Mouse (Mus musculus): ENCODE measurements at regions not wholly inside any gene's neighbourhood (a gene's known extent, or its start where the extent isn't known, plus 50 kb on each side); places are given as distances from the start of the nearest gene placed in this dataset.

- Histone ChIP-seq H3K4me3 (ENCODE audit: control insufficient read depth, insufficient read depth, low read length) (no peak overlapping the region), H3K36me3 (ENCODE audit: control insufficient read depth, insufficient read depth, low read length) (no peaks in the 10 kb centered on the region), H3K27ac (ENCODE audit: control insufficient read depth, insufficient read depth, low read length) (no peak overlapping the region), H3K4me1 (replicated peaks; ENCODE audit: control insufficient read depth, insufficient read depth, low read length) (peaks cover 9% of the 10 kb centered on the region), H3K27me3 (ENCODE audit: control insufficient read depth, insufficient read depth, low read length) (no peaks in the 10 kb centered on the region)
- 91% methylated on average over 9 of the region's 9 CpGs for WGBS
- no peak for TF ChIP-seq POLR2A (IDR thresholded peaks at IDR 0.05; ENCODE audit: control insufficient read depth, extremely low read depth, insufficient read depth, low read length, poor library complexity)
- no peak for TF ChIP-seq CTCF (IDR thresholded peaks at IDR 0.05; ENCODE audit: borderline replicate concordance, control insufficient read depth, extremely low read depth, insufficient read depth, low read length, poor library complexity)
- no peak for DNase-seq
These were observed 84.4 kb downstream of the Gm11733 start for GRCm38 (mm10) chr11:117568606-117568991.

DNA sequence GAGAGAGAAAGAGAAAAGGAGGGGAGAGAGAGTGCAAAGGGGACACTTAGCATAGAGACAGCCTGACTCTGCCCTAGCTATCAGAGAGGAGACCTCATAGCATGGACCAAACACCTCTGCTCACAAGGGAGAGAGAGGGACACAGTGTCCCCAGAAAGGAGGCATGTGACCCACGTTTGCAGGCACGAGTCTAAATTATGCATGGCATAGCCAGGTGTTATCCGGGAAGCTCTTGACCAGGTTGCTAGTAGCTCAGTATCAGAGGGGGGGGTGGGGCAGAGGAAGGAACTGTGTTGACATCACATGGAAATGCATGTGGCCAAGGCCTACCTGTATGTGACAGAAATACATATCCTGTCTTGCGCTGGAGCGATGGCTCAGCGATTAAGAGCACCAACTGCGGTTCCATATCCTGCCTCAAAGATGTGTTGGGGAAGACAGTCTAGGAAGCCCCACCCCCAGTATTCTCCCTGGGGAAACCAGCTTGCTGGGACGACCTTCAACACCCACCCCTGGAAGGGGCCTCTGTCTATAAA lies 84.5 kb upstream of the Tnrc6c start:
- no peak for TF ChIP-seq CTCF (IDR thresholded peaks at IDR 0.05; ENCODE audit: borderline replicate concordance, control insufficient read depth, extremely low read depth, insufficient read depth, low read length, poor library complexity)
- no peak for TF ChIP-seq POLR2A (IDR thresholded peaks at IDR 0.05; ENCODE audit: control insufficient read depth, extremely low read depth, insufficient read depth, low read length, poor library complexity)
- Histone ChIP-seq H3K4me1 (replicated peaks; ENCODE audit: control insufficient read depth, insufficient read depth, low read length) (peaks cover 9% of the 10 kb centered on the region), H3K27ac (ENCODE audit: control insufficient read depth, insufficient read depth, low read length) (no peak overlapping the region), H3K36me3 (ENCODE audit: control insufficient read depth, insufficient read depth, low read length) (no peaks in the 10 kb centered on the region), H3K27me3 (ENCODE audit: control insufficient read depth, insufficient read depth, low read length) (no peaks in the 10 kb centered on the region), H3K4me3 (ENCODE audit: control insufficient read depth, insufficient read depth, low read length) (no peak overlapping the region)
- 23% methylated on average over 8 of the region's 8 CpGs for WGBS
- DNase-seq: no peak

DNA sequence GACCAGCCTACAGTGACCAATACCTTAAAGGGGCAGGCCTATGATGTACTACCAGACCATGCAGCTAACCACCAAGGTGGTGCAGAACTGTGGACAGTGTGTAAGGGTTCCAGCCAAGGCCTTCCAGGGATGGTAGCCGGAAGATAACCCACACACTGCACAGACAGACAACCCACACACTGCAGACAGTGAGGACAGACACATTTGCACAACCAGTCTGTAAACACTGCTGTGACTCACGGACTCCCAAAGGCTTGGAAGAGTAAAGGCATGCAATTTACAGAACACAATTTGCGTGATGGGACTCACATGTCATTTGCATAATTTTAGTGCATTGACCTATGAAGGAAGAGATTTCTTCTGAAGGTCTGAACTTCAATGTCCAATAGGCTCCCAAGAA lies 82.2 kb upstream of the Tnrc6c start:
- WGBS: 94% methylated on average over 3 of the region's 3 CpGs
- H3K4me1 ChIP-seq (replicated peaks; ENCODE audit: control insufficient read depth, insufficient read depth, low read length): peaks cover 9% of the 10 kb centered on the region
- no peak overlapping the region for H3K27ac ChIP-seq (ENCODE audit: control insufficient read depth, insufficient read depth, low read length)
- H3K36me3 ChIP-seq (ENCODE audit: control insufficient read depth, insufficient read depth, low read length): no peaks in the 10 kb centered on the region
- DNase-seq: no peak
- TF ChIP-seq CTCF (IDR thresholded peaks at IDR 0.05; ENCODE audit: borderline replicate concordance, control insufficient read depth, extremely low read depth, insufficient read depth, low read length, poor library complexity) (no peak), POLR2A (IDR thresholded peaks at IDR 0.05; ENCODE audit: control insufficient read depth, extremely low read depth, insufficient read depth, low read length, poor library complexity) (no peak)
- no peaks in the 10 kb centered on the region for H3K27me3 ChIP-seq (ENCODE audit: control insufficient read depth, insufficient read depth, low read length)
- no peak overlapping the region for H3K4me3 ChIP-seq (ENCODE audit: control insufficient read depth, insufficient read depth, low read length)

- H3K27ac ChIP-seq (ENCODE audit: control insufficient read depth, insufficient read depth, low read length): no peak overlapping the region
- DNase-seq: no peak
- WGBS: 78% methylated on average over 3 of the region's 3 CpGs
These were observed 79.4 kb upstream of the Tnrc6c start for GRCm38 (mm10) chr11:117574721-117575120.

GRCm38 (mm10) chr11:117579121-117579520 lies 75.0 kb upstream of the Tnrc6c start:
- WGBS: 98% methylated on average over 2 of the region's 2 CpGs
- Histone ChIP-seq H3K27me3 (ENCODE audit: control insufficient read depth, insufficient read depth, low read length) (no peaks in the 10 kb centered on the region), H3K4me3 (ENCODE audit: control insufficient read depth, insufficient read depth, low read length) (no peak overlapping the region), H3K27ac (ENCODE audit: control insufficient read depth, insufficient read depth, low read length) (no peak overlapping the region), H3K4me1 (replicated peaks; ENCODE audit: control insufficient read depth, insufficient read depth, low read length) (no peaks in the 10 kb centered on the region), H3K36me3 (ENCODE audit: control insufficient read depth, insufficient read depth, low read length) (no peaks in the 10 kb centered on the region)
- TF ChIP-seq POLR2A (IDR thresholded peaks at IDR 0.05; ENCODE audit: control insufficient read depth, extremely low read depth, insufficient read depth, low read length, poor library complexity) (no peak), CTCF (IDR thresholded peaks at IDR 0.05; ENCODE audit: borderline replicate concordance, control insufficient read depth, extremely low read depth, insufficient read depth, low read length, poor library complexity) (no peak)
- no peak for DNase-seq

More at GRCm38 (mm10) chr11:117574721-117575120, 79.4 kb upstream of the Tnrc6c start:
- Histone ChIP-seq H3K4me3 (ENCODE audit: control insufficient read depth, insufficient read depth, low read length) (no peak overlapping the region), H3K36me3 (ENCODE audit: control insufficient read depth, insufficient read depth, low read length) (no peaks in the 10 kb centered on the region), H3K4me1 (replicated peaks; ENCODE audit: control insufficient read depth, insufficient read depth, low read length) (peaks cover 5% of the 10 kb centered on the region), H3K27me3 (ENCODE audit: control insufficient read depth, insufficient read depth, low read length) (no peaks in the 10 kb centered on the region)
- TF ChIP-seq POLR2A (IDR thresholded peaks at IDR 0.05; ENCODE audit: control insufficient read depth, extremely low read depth, insufficient read depth, low read length, poor library complexity) (no peak), CTCF (IDR thresholded peaks at IDR 0.05; ENCODE audit: borderline replicate concordance, control insufficient read depth, extremely low read depth, insufficient read depth, low read length, poor library complexity) (no peak)

GRCm38 (mm10) chr11:117579720-117580119 lies 74.4 kb upstream of the Tnrc6c start:
- WGBS: 74% methylated on average over 3 of the region's 3 CpGs
- no peaks in the 10 kb centered on the region for H3K4me1 ChIP-seq (replicated peaks; ENCODE audit: control insufficient read depth, insufficient read depth, low read length)
- DNase-seq: no peak
- TF ChIP-seq POLR2A (IDR thresholded peaks at IDR 0.05; ENCODE audit: control insufficient read depth, extremely low read depth, insufficient read depth, low read length, poor library complexity) (no peak), CTCF (IDR thresholded peaks at IDR 0.05; ENCODE audit: borderline replicate concordance, control insufficient read depth, extremely low read depth, insufficient read depth, low read length, poor library complexity) (no peak)
- no peak overlapping the region for H3K27ac ChIP-seq (ENCODE audit: control insufficient read depth, insufficient read depth, low read length)
- no peaks in the 10 kb centered on the region for H3K36me3 ChIP-seq (ENCODE audit: control insufficient read depth, insufficient read depth, low read length)
- H3K27me3 ChIP-seq (ENCODE audit: control insufficient read depth, insufficient read depth, low read length): no peaks in the 10 kb centered on the region
- no peak overlapping the region for H3K4me3 ChIP-seq (ENCODE audit: control insufficient read depth, insufficient read depth, low read length)

- DNase-seq: no peak
- Histone ChIP-seq H3K27ac (ENCODE audit: control insufficient read depth, insufficient read depth, low read length) (no peak overlapping the region), H3K27me3 (ENCODE audit: control insufficient read depth, insufficient read depth, low read length) (no peaks in the 10 kb centered on the region), H3K4me3 (ENCODE audit: control insufficient read depth, insufficient read depth, low read length) (no peak overlapping the region), H3K4me1 (replicated peaks; ENCODE audit: control insufficient read depth, insufficient read depth, low read length) (no peaks in the 10 kb centered on the region), H3K36me3 (ENCODE audit: control insufficient read depth, insufficient read depth, low read length) (no peaks in the 10 kb centered on the region)
- TF ChIP-seq POLR2A (IDR thresholded peaks at IDR 0.05; ENCODE audit: control insufficient read depth, extremely low read depth, insufficient read depth, low read length, poor library complexity): no peak
- 95% methylated on average over 8 of the region's 8 CpGs for WGBS
These were observed 70.6 kb upstream of the Tnrc6c start for GRCm38 (mm10) chr11:117583478-117583877.

Data from thymus, adult 2 months (tissue).